Mouse (Mus musculus) thymus, adult 2 months (tissue): Measurements from ENCODE around the gene Plxnc1. TPM values are rescaled to one million over a fixed set of nuclear protein-coding genes. Genes with fewer than 3 reads are reported as not detected.

Experiments used
- DNase-seq: peaks from one replicate; pipeline ENCODE4 v3.0.0; 2021
- H3K27ac ChIP-seq: fragments of 200-500 bp; 2 replicates; pipeline ENCODE4 v1.5.1; 2012; ENCODE audit warnings: low read length, control low read depth; ENCODE audit not compliant: control insufficient read depth, insufficient read depth
- H3K27me3 ChIP-seq: fragments of 200-500 bp; 2 replicates; pipeline ENCODE4 v1.6.1; 2012; ENCODE audit warnings: mild to moderate bottlenecking, low read length, moderate library complexity, mixed read lengths; ENCODE audit not compliant: control insufficient read depth, insufficient read depth
- H3K36me3 ChIP-seq: fragments of 200-500 bp; 2 replicates; pipeline ENCODE4 v1.6.1; 2012; ENCODE audit warnings: mild to moderate bottlenecking, low read length, moderate library complexity; ENCODE audit not compliant: control insufficient read depth, insufficient read depth
- H3K4me1 ChIP-seq: fragments of 200-500 bp; replicated peaks from 2 replicates; pipeline ENCODE4 v1.6.1; 2012; ENCODE audit warnings: low read length; ENCODE audit not compliant: control insufficient read depth, insufficient read depth
- H3K4me3 ChIP-seq: fragments of 200-500 bp; 2 replicates; pipeline ENCODE4 v1.5.1; 2012; ENCODE audit warnings: mild to moderate bottlenecking, low read length, control low read depth, moderate library complexity; ENCODE audit not compliant: control insufficient read depth, insufficient read depth
- CTCF ChIP-seq: fragments of 200-500 bp; IDR thresholded peaks from 2 replicates; pipeline ENCODE4 v1.5.1; 2012; ENCODE audit warnings: mild to moderate bottlenecking, control low read depth, low read length, moderate library complexity, borderline replicate concordance; ENCODE audit not compliant: control insufficient read depth, poor library complexity, insufficient read depth; ENCODE audit errors: extremely low read depth
- POLR2A ChIP-seq: fragments of 200-500 bp; IDR thresholded peaks from 2 replicates; pipeline ENCODE4 v1.6.1; 2012; ENCODE audit warnings: mild to moderate bottlenecking, low read length, control low read depth, moderate library complexity; ENCODE audit not compliant: control insufficient read depth, poor library complexity, insufficient read depth; ENCODE audit errors: extremely low read depth
- WGBS: fragments of 180-500 bp; shearing (Covaris S2); methylation state at CpG from one replicate; pipeline ENCODE4 v1.1.7; 2018; 5-methylcytosine and 5-hydroxymethylcytosine counted together
- polyA plus RNA-seq: library from polyadenylated mRNA; depleted of rRNA; stranded (reverse); fragments of >200 nt; gene quantifications from 2 replicates; pipeline ENCODE4 v1.2.3, GENCODE M21; 2012

Plxnc1 gene
- polyA plus RNA-seq, 1 experiment: 8.7 TPM

DNA sequence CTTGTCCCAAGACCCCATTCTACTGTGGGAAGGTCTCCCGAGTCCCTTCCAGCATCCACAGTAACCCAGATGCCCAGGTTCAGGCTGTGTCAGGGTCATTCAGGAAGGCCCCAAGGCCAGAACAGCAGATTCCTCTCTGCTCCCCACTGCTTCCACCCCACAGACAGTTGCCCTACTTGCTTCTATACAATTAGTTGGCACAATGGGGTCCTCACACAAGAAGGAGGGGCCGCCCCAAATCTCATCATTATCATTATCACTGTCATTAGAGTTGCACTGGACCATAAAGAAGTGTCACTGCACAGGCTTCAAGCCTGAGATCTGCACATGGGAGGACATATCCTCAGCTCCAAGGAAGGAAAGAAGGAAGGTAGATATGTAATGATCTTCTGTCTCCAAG lies 48.3 kb downstream of the Plxnc1 start:
- no peak for TF ChIP-seq POLR2A
- TF ChIP-seq CTCF: no peak
- no peak for DNase-seq
- Histone ChIP-seq H3K27ac (no peak overlapping the region), H3K4me3 (no peak overlapping the region), H3K4me1 (no peaks in the 10 kb centered on the region), H3K36me3 (no peaks in the 10 kb centered on the region), H3K27me3 (no peaks in the 10 kb centered on the region)
- WGBS: 98% methylated on average over 2 of the region's 2 CpGs

DNA sequence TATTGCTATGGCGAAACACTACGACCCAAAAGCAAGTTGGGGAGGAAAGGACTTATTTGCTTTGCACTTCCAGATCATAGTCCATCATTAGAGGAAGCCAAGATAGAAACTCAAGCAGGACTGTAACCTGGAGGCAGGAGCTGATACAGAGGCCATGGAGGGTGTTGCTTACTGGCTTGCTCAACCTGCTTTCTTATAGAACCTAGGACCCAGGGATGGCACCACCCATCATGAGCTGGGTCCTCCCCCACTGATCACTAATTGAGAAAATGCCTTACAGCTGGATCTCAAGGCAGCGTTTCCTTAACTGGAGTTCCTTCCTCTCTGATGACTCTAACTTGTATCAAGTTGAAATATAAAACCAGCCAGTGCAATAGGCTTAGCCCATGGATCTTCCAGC lies 48.8 kb downstream of the Plxnc1 start:
- no peak for TF ChIP-seq CTCF
- TF ChIP-seq POLR2A: no peak
- no peaks in the 10 kb centered on the region for H3K36me3 ChIP-seq
- H3K27me3 ChIP-seq: no peaks in the 10 kb centered on the region
- no peak overlapping the region for H3K4me3 ChIP-seq
- 96% methylated on average over 3 of the region's 3 CpGs for WGBS
- no peak for DNase-seq
- H3K4me1 ChIP-seq: no peaks in the 10 kb centered on the region
- no peak overlapping the region for H3K27ac ChIP-seq

DNA sequence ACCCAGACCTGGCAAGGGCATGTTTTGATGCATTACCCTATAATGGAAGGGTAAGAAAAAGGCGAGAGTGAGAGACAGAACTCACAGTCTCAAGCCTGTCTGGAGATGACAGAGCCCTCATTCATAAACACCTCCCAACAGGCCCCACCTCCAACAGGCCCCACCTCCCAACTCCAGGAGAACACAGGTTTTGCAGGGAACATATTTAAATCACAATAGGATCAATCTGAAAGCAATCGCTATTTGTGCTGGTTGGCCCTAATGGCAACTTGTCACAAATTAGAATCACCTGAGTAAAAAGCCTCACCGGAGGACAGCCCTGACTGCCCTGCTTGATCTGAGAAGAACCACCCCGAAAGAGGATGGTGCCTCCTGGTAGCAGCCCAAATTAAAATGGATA lies 54.9 kb downstream of the Plxnc1 start:
- 98% methylated on average over 4 of the region's 4 CpGs for WGBS
- no peak overlapping the region for H3K27ac ChIP-seq
- H3K4me3 ChIP-seq: no peak overlapping the region
- no peak for TF ChIP-seq CTCF
- no peaks in the 10 kb centered on the region for H3K4me1 ChIP-seq
- no peaks in the 10 kb centered on the region for H3K27me3 ChIP-seq
- no peak for DNase-seq
- no peaks in the 10 kb centered on the region for H3K36me3 ChIP-seq

DNA sequence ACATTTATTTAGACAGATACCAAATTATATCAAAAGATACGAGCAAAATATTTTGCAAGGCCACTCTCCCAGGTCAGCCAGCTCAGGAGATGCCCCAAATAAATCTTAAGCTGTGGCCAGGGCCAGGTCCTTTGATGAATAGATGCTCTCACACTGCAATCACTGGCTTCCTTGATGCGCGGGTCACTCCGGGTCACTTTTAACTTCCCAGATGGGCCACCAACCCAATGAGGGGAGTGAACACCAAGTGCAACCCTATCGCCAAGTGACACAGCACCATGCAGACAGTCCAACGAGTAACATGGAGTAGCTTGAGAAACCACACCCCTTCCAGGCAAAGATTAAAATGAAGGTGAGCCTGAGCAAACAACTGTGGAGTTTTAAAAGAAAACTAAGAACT lies 61.4 kb downstream of the Plxnc1 start:
- WGBS: 91% methylated on average over 6 of the region's 6 CpGs
- H3K4me1 ChIP-seq: no peaks in the 10 kb centered on the region
- H3K36me3 ChIP-seq: no peaks in the 10 kb centered on the region
- no peak overlapping the region for H3K4me3 ChIP-seq
- H3K27ac ChIP-seq: no peak overlapping the region
- TF ChIP-seq POLR2A (no peak), CTCF (no peak)
- no peak for DNase-seq
- H3K27me3 ChIP-seq: no peaks in the 10 kb centered on the region

DNA sequence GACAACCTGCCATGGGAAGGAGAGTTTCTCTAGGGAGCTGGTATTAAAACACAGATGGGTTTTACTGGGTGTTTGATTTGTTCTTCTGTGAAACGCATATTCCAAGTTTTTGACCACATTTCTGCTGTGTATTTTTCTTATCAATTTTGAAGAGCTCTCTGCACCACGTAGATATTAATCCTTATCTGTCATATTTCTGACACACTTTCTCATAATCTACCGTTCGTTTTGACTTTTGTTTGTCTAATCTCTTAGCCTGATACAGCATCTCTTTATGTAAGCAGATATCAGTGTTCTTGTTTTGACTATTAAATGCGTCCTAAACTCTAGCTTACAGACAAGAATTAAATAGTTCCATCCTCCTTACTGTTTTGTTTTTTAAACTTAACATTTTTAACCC lies 73.1 kb downstream of the Plxnc1 start:
- 97% methylated on average over 5 of the region's 5 CpGs for WGBS
- no peak for DNase-seq
- Histone ChIP-seq H3K36me3 (no peaks in the 10 kb centered on the region), H3K27ac (no peak overlapping the region), H3K4me1 (no peaks in the 10 kb centered on the region), H3K27me3 (no peaks in the 10 kb centered on the region), H3K4me3 (no peak overlapping the region)
- no peak for TF ChIP-seq POLR2A
- TF ChIP-seq CTCF: no peak

DNA sequence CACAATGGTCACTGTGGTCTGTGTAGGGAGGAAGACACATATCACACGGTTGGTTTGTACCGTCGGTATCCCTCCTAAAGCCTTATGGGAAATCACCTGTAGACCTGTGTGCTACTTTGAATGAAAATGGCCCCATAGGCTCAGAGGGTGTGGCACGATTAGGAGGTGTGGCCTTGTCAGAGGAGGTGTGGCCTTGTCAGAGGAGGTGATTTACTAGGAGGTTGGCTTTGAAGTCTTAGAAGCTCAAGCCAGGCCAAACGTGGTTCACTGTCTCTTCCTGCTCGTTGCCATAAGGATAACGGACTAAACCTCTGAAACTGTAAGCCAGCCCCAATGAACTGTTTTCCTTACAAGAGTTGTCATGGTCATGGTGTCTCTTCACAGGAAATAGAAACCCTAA lies 73.5 kb downstream of the Plxnc1 start:
- no peak overlapping the region for H3K4me3 ChIP-seq
- no peaks in the 10 kb centered on the region for H3K36me3 ChIP-seq
- no peak overlapping the region for H3K27ac ChIP-seq
- TF ChIP-seq POLR2A (no peak), CTCF (no peak)
- DNase-seq: no peak
- no peaks in the 10 kb centered on the region for H3K27me3 ChIP-seq
- H3K4me1 ChIP-seq: no peaks in the 10 kb centered on the region
- WGBS: 78% methylated on average over 7 of the region's 7 CpGs

DNA sequence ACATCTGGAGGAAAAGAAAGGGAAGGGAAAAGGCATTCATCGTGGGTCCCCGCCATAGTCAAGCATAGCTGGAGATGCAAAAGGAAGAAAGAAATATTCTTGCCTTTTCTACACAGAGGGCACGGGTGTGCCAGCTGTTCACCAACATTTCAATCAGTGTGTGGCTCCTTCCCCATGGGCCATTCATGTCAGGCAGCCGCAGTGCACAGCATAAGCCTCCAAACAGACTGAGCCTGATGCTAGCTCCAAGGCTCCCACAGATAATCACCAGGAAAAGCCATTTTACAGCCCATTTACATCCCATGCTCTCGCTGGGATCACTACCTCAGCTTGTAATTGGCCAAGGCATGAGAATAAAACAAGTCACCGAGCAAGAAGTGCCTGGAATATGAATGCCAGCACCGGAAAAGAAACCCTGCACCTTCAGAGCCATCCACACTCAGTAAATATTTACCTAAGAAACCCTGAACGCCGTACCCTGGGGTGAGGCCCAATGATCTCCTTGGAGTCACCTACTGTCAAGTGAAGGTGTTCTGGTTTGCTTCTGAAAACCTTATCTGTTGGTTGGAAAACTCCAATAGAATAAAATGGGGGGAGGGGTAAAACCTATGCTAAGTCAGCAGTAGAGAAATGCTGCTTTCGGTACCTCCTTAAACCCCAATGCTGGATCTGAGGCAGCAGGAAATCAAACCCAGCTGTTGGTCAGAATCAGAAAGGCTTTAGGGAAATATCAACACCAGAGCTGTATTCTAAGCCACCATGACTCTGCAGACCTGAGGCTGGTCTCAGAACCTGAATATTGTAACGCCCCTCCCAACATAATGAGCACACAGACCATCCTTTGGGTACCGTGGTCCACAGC lies 77.4 kb downstream of the Plxnc1 start:
- TF ChIP-seq CTCF: no peak
- no peak for TF ChIP-seq POLR2A
- no peaks in the 10 kb centered on the region for H3K27me3 ChIP-seq
- 94% methylated on average over 12 of the region's 12 CpGs for WGBS
- H3K27ac ChIP-seq: no peak overlapping the region
- H3K36me3 ChIP-seq: no peaks in the 10 kb centered on the region
- peaks cover 5% of the 10 kb centered on the region; the same call in 1 of the 2 replicates for H3K4me1 ChIP-seq
- H3K4me3 ChIP-seq: no peak overlapping the region
- DNase-seq: no peak
